Mouse (Mus musculus) myocyte (in vitro differentiated cells): Measurements from ENCODE around the gene Matn4. TPM values are rescaled to one million over a fixed set of nuclear protein-coding genes. Genes with fewer than 3 reads are reported as not detected.
"Not testable (repeated sequence)": the region's sequence is repeated elsewhere in the genome, so short reads cannot be mapped to it uniquely, and the experiment has no call there.

Source experiments
- H3K27me3 ChIP-seq: one replicate; pipeline ENCODE4 v1.6.1; 2011; ENCODE audit not compliant: control insufficient read depth, insufficient read depth, insufficient read length
- H3K36me3 ChIP-seq: one replicate; pipeline ENCODE4 v1.6.1; 2011; ENCODE audit not compliant: control insufficient read depth, insufficient read depth
- H3K4me2 ChIP-seq: one replicate; pipeline ENCODE4 v1.6.1; 2011; ENCODE audit warnings: low read depth, control low read depth
- H3K4me3 ChIP-seq: one replicate; pipeline ENCODE4 v1.5.1; 2011; ENCODE audit warnings: mild to moderate bottlenecking, control low read depth, moderate library complexity
- H3K79me2 ChIP-seq: one replicate; pipeline ENCODE4 v1.6.1; 2011; ENCODE audit not compliant: control insufficient read depth, insufficient read depth
- H3ac ChIP-seq: one replicate; pipeline ENCODE4 v1.6.1; 2011; ENCODE audit not compliant: control insufficient read depth, insufficient read length
- CEBPB ChIP-seq: IDR thresholded peaks from 2 replicates; pipeline ENCODE4 v1.6.1; 2011; ENCODE audit warnings: mild to moderate bottlenecking, moderate library complexity; ENCODE audit not compliant: poor library complexity, insufficient read depth, severe bottlenecking
- E2F4 ChIP-seq: IDR thresholded peaks from one replicate; pipeline ENCODE4 v1.6.1; 2011; ENCODE audit warnings: mild to moderate bottlenecking, control low read depth, moderate library complexity; ENCODE audit not compliant: insufficient read depth
- MYOD1 ChIP-seq, 3 experiments: IDR thresholded peaks; one replicate each; pipeline ENCODE4 v1.6.1; 2011; ENCODE audit warnings: control low read depth in 2 of 3, low read depth in 2 of 3, mild to moderate bottlenecking in 2 of 3, moderate library complexity in 1 of 3; ENCODE audit not compliant: insufficient read length in 2 of 3, control insufficient read depth in 1 of 3
- POLR2A ChIP-seq: IDR thresholded peaks from one replicate; pipeline ENCODE4 v1.6.1; 2011; ENCODE audit warnings: low read depth, mild to moderate bottlenecking, control low read depth, moderate library complexity; ENCODE audit not compliant: insufficient read length
- POLR2AphosphoS2 ChIP-seq: IDR thresholded peaks from one replicate; pipeline ENCODE4 v1.6.1; 2011; ENCODE audit warnings: low read depth, control low read depth; ENCODE audit not compliant: insufficient read length
- REST ChIP-seq: IDR thresholded peaks from one replicate; pipeline ENCODE4 v1.6.1; 2011; ENCODE audit warnings: mild to moderate bottlenecking, control low read depth, moderate library complexity; ENCODE audit not compliant: insufficient read depth, insufficient read length
- polyA plus RNA-seq: library from polyadenylated mRNA; unstranded; fragments of >200 nt; fragmentation: generic; extraction: Trizol; gene quantifications from one replicate; pipeline ENCODE4 v1.2.1, GENCODE M21; 2012; ENCODE audit warnings: missing spikeins

Gene Matn4
- polyA plus RNA-seq, 1 experiment, result 0.01 TPM

GRCm38 (mm10) chr2:164348980-164349379 is 56.0 kb downstream of the Matn4 start:
- Histone ChIP-seq H3K4me3 (no peak overlapping the region), H3K36me3 (no peaks in the 10 kb centered on the region), H3K79me2 (no peaks in the 10 kb centered on the region), H3K4me2 (no peak overlapping the region), H3K27me3 (no peaks in the 10 kb centered on the region), H3ac (no peak overlapping the region)
- TF ChIP-seq CEBPB (no peak), POLR2AphosphoS2 (no peak), POLR2A (no peak), E2F4 (no peak), MYOD1 (IDR thresholded peaks at IDR 0.05; ENCODE audit: control insufficient read depth in 1 of 3, insufficient read length in 2 of 3, low read depth in 2 of 3) (no peak), REST (no peak)

- H3K79me2 ChIP-seq, H3ac ChIP-seq, H3K36me3 ChIP-seq, H3K4me3 ChIP-seq, H3K4me2 ChIP-seq, H3K27me3 ChIP-seq: not testable (repeated sequence)
These were observed 57.3 kb downstream of the Matn4 start for GRCm38 (mm10) chr2:164347697-164348096.

GRCm38 (mm10) chr2:164343732-164344131 is 61.2 kb downstream of the Matn4 start:
- not testable (repeated sequence) for H3K4me2 ChIP-seq, H3K36me3 ChIP-seq, H3ac ChIP-seq, H3K4me3 ChIP-seq, H3K27me3 ChIP-seq, H3K79me2 ChIP-seq

Other genes with a start within 250 kb of the Matn4 start
- not detected for gene Kcns1, start 234.0 kb downstream of the Matn4 start, polyA plus RNA-seq
- not detected for gene Wfdc5, start 222.4 kb downstream of the Matn4 start, polyA plus RNA-seq
- not detected for gene Wfdc12, start 214.6 kb downstream of the Matn4 start, polyA plus RNA-seq
- not detected for gene Wfdc15a, start 205.0 kb downstream of the Matn4 start, polyA plus RNA-seq
- gene Wfdc15b, start 183.5 kb downstream of the Matn4 start, polyA plus RNA-seq, result not detected
- gene Svs2, start 166.7 kb downstream of the Matn4 start, polyA plus RNA-seq, result not detected
- gene Svs3b, start 148.5 kb downstream of the Matn4 start, polyA plus RNA-seq, result not detected
- gene Svs4, start 126.7 kb downstream of the Matn4 start, polyA plus RNA-seq, result not detected
- not detected for gene Svs3a, start 115.9 kb downstream of the Matn4 start, polyA plus RNA-seq
- gene Svs6, start 88.4 kb downstream of the Matn4 start, polyA plus RNA-seq, result not detected
- not detected for gene Svs5, start 72.4 kb downstream of the Matn4 start, polyA plus RNA-seq
- gene Slpi, start 16.1 kb downstream of the Matn4 start, polyA plus RNA-seq, result 9.4 TPM
- gene Rbpjl, start 2.0 kb downstream of the Matn4 start, polyA plus RNA-seq, result 0.06 TPM
- gene Sdc4, start 38.7 kb upstream of the Matn4 start, polyA plus RNA-seq, result 52.4 TPM
- 47.6 TPM for gene Sys1, start 51.8 kb upstream of the Matn4 start, polyA plus RNA-seq
- gene Gm20458, start 55.8 kb upstream of the Matn4 start, polyA plus RNA-seq, result 31.6 TPM
- gene Trp53tg5, start 68.6 kb upstream of the Matn4 start, polyA plus RNA-seq, result not detected
- 16.4 TPM for gene Dbndd2, start 80.9 kb upstream of the Matn4 start, polyA plus RNA-seq
- gene Pigt, start 92.4 kb upstream of the Matn4 start, polyA plus RNA-seq, result 79.2 TPM
- not detected for gene Wfdc2, start 157.3 kb upstream of the Matn4 start, polyA plus RNA-seq
- gene Spint3, start 168.3 kb upstream of the Matn4 start, polyA plus RNA-seq, result not detected
- not detected for gene Wfdc6a, start 180.3 kb upstream of the Matn4 start, polyA plus RNA-seq
- gene Eppin, start 188.4 kb upstream of the Matn4 start, polyA plus RNA-seq, result not detected
- gene Wfdc6b, start 208.4 kb upstream of the Matn4 start, polyA plus RNA-seq, result not detected
- gene Wfdc8, start 208.5 kb upstream of the Matn4 start, polyA plus RNA-seq, result not detected
- gene Wfdc16, start 233.6 kb upstream of the Matn4 start, polyA plus RNA-seq, result not detected